Mouse (Mus musculus): Measurements from ENCODE around the gene Pdpk1. TPM values are rescaled to one million over a fixed set of nuclear protein-coding genes. Genes with fewer than 3 reads are reported as not detected.

The Pdpk1 gene
- polyA plus RNA-seq, 1 experiment = 44.7 TPM

- H3K27ac ChIP-seq (ENCODE audit: insufficient read depth, low read length) = no peak overlapping the region
- no peak for TF ChIP-seq EP300 (IDR thresholded peaks at IDR 0.05; ENCODE audit: insufficient read depth, low read depth, low read length)
- TF ChIP-seq POLR2A (IDR thresholded peaks at IDR 0.05; ENCODE audit: insufficient read depth, low read length) = no peak
- TF ChIP-seq CTCF (IDR thresholded peaks at IDR 0.05; ENCODE audit: low read depth, low read length) = no peak
Observed at GRCm38 (mm10) chr17:24127592-24127991, 23.1 kb downstream of the Pdpk1 start.

GRCm38 (mm10) chr17:24126801-24127200, 23.9 kb downstream of the Pdpk1 start:
- H3K36me3 ChIP-seq (ENCODE audit: control insufficient read depth, insufficient read depth, low read length, poor library complexity, severe bottlenecking) = no peaks in the 10 kb centered on the region
- peaks cover 6% of the 10 kb centered on the region for H3K4me1 ChIP-seq (ENCODE audit: control insufficient read depth, insufficient read depth, low read length)
- no peak overlapping the region for H3K27ac ChIP-seq (ENCODE audit: insufficient read depth, low read length)
- no peak for TF ChIP-seq EP300 (IDR thresholded peaks at IDR 0.05; ENCODE audit: insufficient read depth, low read depth, low read length)
- TF ChIP-seq POLR2A (IDR thresholded peaks at IDR 0.05; ENCODE audit: insufficient read depth, low read length) = no peak
- no peak for TF ChIP-seq CTCF (IDR thresholded peaks at IDR 0.05; ENCODE audit: low read depth, low read length)
- no peaks in the 10 kb centered on the region for H3K9me3 ChIP-seq (replicated peaks; ENCODE audit: control insufficient read depth, insufficient read depth, low read length, poor library complexity, severe bottlenecking)
- H3K27me3 ChIP-seq (ENCODE audit: control insufficient read depth, insufficient read depth, low read length, poor library complexity, severe bottlenecking) = no peaks in the 10 kb centered on the region
- H3K4me3 ChIP-seq (ENCODE audit: low read depth, low read length) = no peak overlapping the region
- H3K9ac ChIP-seq (ENCODE audit: low read depth, poor library complexity, severe bottlenecking) = no peak overlapping the region

More at GRCm38 (mm10) chr17:24127592-24127991, 23.1 kb downstream of the Pdpk1 start:
- Histone ChIP-seq H3K9me3 (replicated peaks; ENCODE audit: control insufficient read depth, insufficient read depth, low read length, poor library complexity, severe bottlenecking) (no peaks in the 10 kb centered on the region), H3K4me1 (ENCODE audit: control insufficient read depth, insufficient read depth, low read length) (peaks cover 6% of the 10 kb centered on the region), H3K9ac (ENCODE audit: low read depth, poor library complexity, severe bottlenecking) (no peak overlapping the region), H3K36me3 (ENCODE audit: control insufficient read depth, insufficient read depth, low read length, poor library complexity, severe bottlenecking) (no peaks in the 10 kb centered on the region), H3K4me3 (ENCODE audit: low read depth, low read length) (no peak overlapping the region), H3K27me3 (ENCODE audit: control insufficient read depth, insufficient read depth, low read length, poor library complexity, severe bottlenecking) (no peaks in the 10 kb centered on the region)

- TF ChIP-seq POLR2A (IDR thresholded peaks at IDR 0.05; ENCODE audit: insufficient read depth, low read length) = no peak
- no peak for TF ChIP-seq CTCF (IDR thresholded peaks at IDR 0.05; ENCODE audit: low read depth, low read length)
- TF ChIP-seq EP300 (IDR thresholded peaks at IDR 0.05; ENCODE audit: insufficient read depth, low read depth, low read length) = no peak
- no peaks in the 10 kb centered on the region for H3K27me3 ChIP-seq (ENCODE audit: control insufficient read depth, insufficient read depth, low read length, poor library complexity, severe bottlenecking)
- H3K9ac ChIP-seq (ENCODE audit: low read depth, poor library complexity, severe bottlenecking) = no peak overlapping the region
- H3K36me3 ChIP-seq (ENCODE audit: control insufficient read depth, insufficient read depth, low read length, poor library complexity, severe bottlenecking) = no peaks in the 10 kb centered on the region
- no peak overlapping the region for H3K4me3 ChIP-seq (ENCODE audit: low read depth, low read length)
- no peak overlapping the region for H3K27ac ChIP-seq (ENCODE audit: insufficient read depth, low read length)
- H3K9me3 ChIP-seq (replicated peaks; ENCODE audit: control insufficient read depth, insufficient read depth, low read length, poor library complexity, severe bottlenecking) = no peaks in the 10 kb centered on the region
- H3K4me1 ChIP-seq (ENCODE audit: control insufficient read depth, insufficient read depth, low read length) = no peaks in the 10 kb centered on the region
Observed at GRCm38 (mm10) chr17:24119446-24119845, 31.3 kb downstream of the Pdpk1 start.

GRCm38 (mm10) chr17:24113031-24113430, 37.7 kb downstream of the Pdpk1 start:
- no peaks in the 10 kb centered on the region for H3K9me3 ChIP-seq (replicated peaks; ENCODE audit: control insufficient read depth, insufficient read depth, low read length, poor library complexity, severe bottlenecking)
- H3K9ac ChIP-seq (ENCODE audit: low read depth, poor library complexity, severe bottlenecking) = no peak overlapping the region
- no peaks in the 10 kb centered on the region for H3K27me3 ChIP-seq (ENCODE audit: control insufficient read depth, insufficient read depth, low read length, poor library complexity, severe bottlenecking)
- H3K4me3 ChIP-seq (ENCODE audit: low read depth, low read length) = no peak overlapping the region
- no peaks in the 10 kb centered on the region for H3K4me1 ChIP-seq (ENCODE audit: control insufficient read depth, insufficient read depth, low read length)
- no peak for TF ChIP-seq POLR2A (IDR thresholded peaks at IDR 0.05; ENCODE audit: insufficient read depth, low read length)
- no peak for TF ChIP-seq EP300 (IDR thresholded peaks at IDR 0.05; ENCODE audit: insufficient read depth, low read depth, low read length)
- no peak for TF ChIP-seq CTCF (IDR thresholded peaks at IDR 0.05; ENCODE audit: low read depth, low read length)
- no peak overlapping the region for H3K27ac ChIP-seq (ENCODE audit: insufficient read depth, low read length)
- peaks cover 9% of the 10 kb centered on the region for H3K36me3 ChIP-seq (ENCODE audit: control insufficient read depth, insufficient read depth, low read length, poor library complexity, severe bottlenecking)

GRCm38 (mm10) chr17:24111256-24111655, 39.5 kb downstream of the Pdpk1 start:
- peaks cover 9% of the 10 kb centered on the region for H3K36me3 ChIP-seq (ENCODE audit: control insufficient read depth, insufficient read depth, low read length, poor library complexity, severe bottlenecking)
- no peaks in the 10 kb centered on the region for H3K27me3 ChIP-seq (ENCODE audit: control insufficient read depth, insufficient read depth, low read length, poor library complexity, severe bottlenecking)
- H3K27ac ChIP-seq (ENCODE audit: insufficient read depth, low read length) = no peak overlapping the region
- TF ChIP-seq EP300 (IDR thresholded peaks at IDR 0.05; ENCODE audit: insufficient read depth, low read depth, low read length) (no peak), POLR2A (IDR thresholded peaks at IDR 0.05; ENCODE audit: insufficient read depth, low read length) (no peak), CTCF (IDR thresholded peaks at IDR 0.05; ENCODE audit: low read depth, low read length) (no peak)
- H3K4me1 ChIP-seq (ENCODE audit: control insufficient read depth, insufficient read depth, low read length) = no peaks in the 10 kb centered on the region
- no peak overlapping the region for H3K9ac ChIP-seq (ENCODE audit: low read depth, poor library complexity, severe bottlenecking)
- no peaks in the 10 kb centered on the region for H3K9me3 ChIP-seq (replicated peaks; ENCODE audit: control insufficient read depth, insufficient read depth, low read length, poor library complexity, severe bottlenecking)
- H3K4me3 ChIP-seq (ENCODE audit: low read depth, low read length) = no peak overlapping the region

GRCm38 (mm10) chr17:24108896-24109295, 41.8 kb downstream of the Pdpk1 start:
- no peak for TF ChIP-seq CTCF (IDR thresholded peaks at IDR 0.05; ENCODE audit: low read depth, low read length)
- no peak for TF ChIP-seq EP300 (IDR thresholded peaks at IDR 0.05; ENCODE audit: insufficient read depth, low read depth, low read length)
- TF ChIP-seq POLR2A (IDR thresholded peaks at IDR 0.05; ENCODE audit: insufficient read depth, low read length) = no peak
- Histone ChIP-seq H3K27ac (ENCODE audit: insufficient read depth, low read length) (no peak overlapping the region), H3K9ac (ENCODE audit: low read depth, poor library complexity, severe bottlenecking) (no peak overlapping the region), H3K4me1 (ENCODE audit: control insufficient read depth, insufficient read depth, low read length) (no peaks in the 10 kb centered on the region), H3K27me3 (ENCODE audit: control insufficient read depth, insufficient read depth, low read length, poor library complexity, severe bottlenecking) (no peaks in the 10 kb centered on the region), H3K36me3 (ENCODE audit: control insufficient read depth, insufficient read depth, low read length, poor library complexity, severe bottlenecking) (peaks cover 9% of the 10 kb centered on the region), H3K9me3 (replicated peaks; ENCODE audit: control insufficient read depth, insufficient read depth, low read length, poor library complexity, severe bottlenecking) (no peaks in the 10 kb centered on the region), H3K4me3 (ENCODE audit: low read depth, low read length) (no peak overlapping the region)
